In genomic region chr9:110532538-110533291, GRCm38 (mm10) we compare ENCODE assay signal across 8 mouse cellular contexts. TPM values are rescaled to one million over a fixed set of nuclear protein-coding genes. Genes with fewer than 3 reads are reported as not detected.
DNase-seq lines count a peak whose midpoint lies in the region; ATAC-seq and TF ChIP-seq lines count a peak whose summit lies in the region.

TSS of gene Setd2 (plus strand) at chr9:110532597.

- H3K9me3 ChIP-seq in hindbrain, embryonic 10.5 days, result no peaks in the 10 kb centered on the region
- no peaks in the 10 kb centered on the region for H3K9me3 ChIP-seq in lung, embryonic 16.5 days (ENCODE audit: control insufficient read depth, low read length)

- under 1% methylated on average over 99 of the region's 109 CpGs for WGBS in hindbrain, embryonic 10.5 days
- 0% methylated on average over 81 of the region's 109 CpGs for WGBS in lung, embryonic 16.5 days

- H3K36me3 ChIP-seq in hindbrain, embryonic 10.5 days, result peaks cover 24% of the 10 kb centered on the region
- H3K36me3 ChIP-seq in lung, embryonic 16.5 days (ENCODE audit: control insufficient read depth, insufficient read depth, low read length), result no peaks in the 10 kb centered on the region

- H3K4me1 ChIP-seq in hindbrain, embryonic 10.5 days (replicated peaks), result peaks cover 29% of the 10 kb centered on the region
- peaks cover 20% of the 10 kb centered on the region for H3K4me1 ChIP-seq in lung, embryonic 16.5 days (replicated peaks; ENCODE audit: control insufficient read depth, insufficient read depth, low read length)

- peak within 1 kb of the TSS; percentile 98 for H3K9ac ChIP-seq in lung, embryonic 16.5 days (ENCODE audit: low read length)

- TF ChIP-seq CTCF in Patski (IDR thresholded peaks at IDR 0.05), result no peak

- H3K4me2 ChIP-seq in lung, embryonic 16.5 days (ENCODE audit: low read depth, low read length), result peak within 1 kb of the TSS; percentile 86

- peak within 1 kb of the TSS; percentile 99 for H3K4me3 ChIP-seq in hindbrain, embryonic 10.5 days
- peak within 1 kb of the TSS; percentile 83 for H3K4me3 ChIP-seq in lung, embryonic 16.5 days (ENCODE audit: low read length)

- peak; percentile 40 for ATAC-seq in Patski
- peak; percentile 60 for ATAC-seq in lung, embryonic 16.5 days (ENCODE audit: low read depth)

- in situ Hi-C loops in Patski (cut with MboI; ENCODE audit: low pct_unique_long_range_greater_than_20kb), result no loop called here

- CTCF ChIA-PET in Patski (lab: Charles Lee), result interaction anchor here (1.0 to 1.9 kb wide), 2 partner anchors 10 to 12 kb away, joined by 3 to 5 read pairs; no protein-coding TSS in a partner anchor

- POLR2A ChIA-PET in Patski (lab: Charles Lee), result interaction anchor here (0.8 kb wide), 1 partner anchor 44 kb away, joined by 3 read pairs; no protein-coding TSS in a partner anchor

- H3K27me3 ChIP-seq in Patski, result no peaks in the 10 kb centered on the region
- no peaks in the 10 kb centered on the region for H3K27me3 ChIP-seq in hindbrain, embryonic 10.5 days (ENCODE audit: insufficient read depth, poor library complexity, severe bottlenecking)
- no peaks in the 10 kb centered on the region for H3K27me3 ChIP-seq in lung, embryonic 16.5 days (ENCODE audit: control insufficient read depth, insufficient read depth, low read depth, low read length)

- DNase-seq in Patski (ENCODE audit: low read depth, low spot score), result no peak
- peak; percentile 67 for DNase-seq in cerebellum, adult 8-10 months
- peak; percentile 20 to 56 for DNase-seq in frontal cortex, adult 2 months (ENCODE audit: extremely low spot score in 1 of 2, low spot score in 1 of 2)
- DNase-seq in hindbrain, embryonic 10.5 days (ENCODE audit: low spot score), result peak; percentile 77
- peak; percentile 40 for DNase-seq in layer of hippocampus, adult 9-11 months
- DNase-seq in ovary, postnatal 14 days (ENCODE audit: low spot score), result peak; percentile 62
- peak; percentile 85 for DNase-seq in thymus, postnatal 4 days

- peak within 1 kb of the TSS; percentile 100 for H3K27ac ChIP-seq in hindbrain, embryonic 10.5 days
- peak within 1 kb of the TSS; percentile 99 for H3K27ac ChIP-seq in lung, embryonic 16.5 days (ENCODE audit: low read length)

RNA-seq across cellular contexts. Expression of gene Setd2, which starts in this region (rescaled TPM):
- 75.1 TPM for polyA plus RNA-seq in Patski (2021)
- polyA plus RNA-seq in frontal cortex, adult 2 months (2012; rRNA removed), result 67.2 and 73.6 TPM in 2 replicates
- polyA plus RNA-seq in hindbrain, embryonic 10.5 days (2016; fragmentation: Nextera tagmentation; extraction: Ambion mirVana), result 26.2 and 33.6 TPM in 2 replicates
- polyA plus RNA-seq in lung, embryonic 16.5 days (2015; fragmentation: Nextera tagmentation; extraction: Ambion mirVana), result 31.7 and 33.1 TPM in 2 replicates
